Mouse (Mus musculus): Measurements from ENCODE around the gene Pak6.

GRCm38 (mm10) chr2:118693370-118693966 is 30.4 kb downstream of the Pak6 start:
- no peak for TF ChIP-seq POLR2A (IDR thresholded peaks at IDR 0.05; ENCODE audit: low read depth, low read length)
- TF ChIP-seq NRF1 (IDR thresholded peaks at IDR 0.05; ENCODE audit: low read depth, low read length), result no peak
- no peak for TF ChIP-seq E2F4 (IDR thresholded peaks at IDR 0.05; ENCODE audit: insufficient replicate concordance, low read depth, low read length)
- TF ChIP-seq CHD1 (IDR thresholded peaks at IDR 0.05; ENCODE audit: low read depth, low read length), result no peak
- no peak for TF ChIP-seq CTCF (conservative IDR thresholded peaks at IDR 0.05 in 1 of 2, IDR thresholded peaks at IDR 0.05 in 1 of 2; ENCODE audit: low read depth in 2 of 2, low read length in 2 of 2)
- no peak for TF ChIP-seq USF2 (conservative IDR thresholded peaks at IDR 0.05; ENCODE audit: low read depth, low read length)
- TF ChIP-seq MAX (IDR thresholded peaks at IDR 0.05; ENCODE audit: low read length), result no peak
- TF ChIP-seq POLR2AphosphoS2 (IDR thresholded peaks at IDR 0.05; ENCODE audit: low read depth, low read length), result no peak
- TF ChIP-seq ZMIZ1 (IDR thresholded peaks at IDR 0.05; ENCODE audit: low read depth, low read length), result no peak
- TF ChIP-seq TCF12 (IDR thresholded peaks at IDR 0.05; ENCODE audit: low read depth, low read length), result no peak
- no peak for TF ChIP-seq PAX5 (IDR thresholded peaks at IDR 0.05; ENCODE audit: low read length)
- TF ChIP-seq SIN3A (IDR thresholded peaks at IDR 0.05; ENCODE audit: low read length), result no peak
